Mouse (Mus musculus) splenic B cell, adult 2 months (primary cell): Measurements from ENCODE around the gene D230025D16Rik.

Experiments
- DNase-seq: peaks from one replicate; pipeline ENCODE4 v3.0.0-alpha.2; 2011; ENCODE audit warnings: low read depth, low spot score
- H3K27me3 ChIP-seq: 2 replicates; pipeline ENCODE4 v1.6.1; 2012; ENCODE audit warnings: mild to moderate bottlenecking, low read length, moderate library complexity, mixed read lengths; ENCODE audit not compliant: control insufficient read depth, poor library complexity, insufficient read depth, severe bottlenecking
- H3K36me3 ChIP-seq: 2 replicates; pipeline ENCODE4 v1.6.1; 2012; ENCODE audit warnings: mild to moderate bottlenecking, low read length, moderate library complexity, mixed read lengths; ENCODE audit not compliant: control insufficient read depth, poor library complexity, insufficient read depth, severe bottlenecking

The D230025D16Rik gene

DNA sequence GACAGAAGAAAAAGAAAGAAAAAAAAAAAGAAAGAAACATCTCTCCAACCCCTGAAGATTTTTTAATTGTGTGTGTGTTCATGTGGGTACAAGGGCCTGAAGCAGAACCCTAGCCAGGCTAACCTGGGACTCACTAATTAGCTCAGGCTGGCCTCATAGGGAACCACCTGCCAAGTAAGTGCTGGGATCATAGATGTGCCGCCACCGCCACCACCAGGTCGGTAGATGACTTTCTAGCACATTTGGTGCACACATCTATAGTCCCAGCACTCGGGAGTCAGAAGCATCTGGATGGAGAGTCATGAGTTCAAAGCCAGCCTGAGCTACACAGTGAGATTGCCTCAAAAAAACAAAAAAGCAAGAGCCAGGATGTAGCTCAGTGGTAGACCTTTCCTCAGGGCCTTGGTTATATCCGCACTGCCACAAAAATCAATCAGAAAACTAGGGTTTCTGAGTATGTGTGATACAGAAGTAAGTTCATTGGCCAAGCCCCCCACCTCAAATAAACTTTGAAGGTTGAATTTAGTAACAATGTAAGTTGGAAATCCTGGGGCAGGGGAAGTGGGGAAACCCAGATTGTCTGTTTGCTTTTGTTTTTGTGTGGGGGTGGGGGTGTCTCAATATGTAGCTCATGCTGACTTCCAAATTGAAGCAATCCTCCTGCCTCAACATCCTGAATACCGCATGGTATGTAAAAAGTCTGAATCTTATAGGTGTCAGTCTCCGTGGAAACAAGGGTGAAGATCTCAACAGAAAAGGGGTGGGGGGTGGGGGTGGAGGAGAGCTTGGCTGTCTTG lies 32.6 kb downstream of the D230025D16Rik start:
- DNase-seq = no peak
- no peaks in the 10 kb centered on the region for H3K27me3 ChIP-seq

DNA sequence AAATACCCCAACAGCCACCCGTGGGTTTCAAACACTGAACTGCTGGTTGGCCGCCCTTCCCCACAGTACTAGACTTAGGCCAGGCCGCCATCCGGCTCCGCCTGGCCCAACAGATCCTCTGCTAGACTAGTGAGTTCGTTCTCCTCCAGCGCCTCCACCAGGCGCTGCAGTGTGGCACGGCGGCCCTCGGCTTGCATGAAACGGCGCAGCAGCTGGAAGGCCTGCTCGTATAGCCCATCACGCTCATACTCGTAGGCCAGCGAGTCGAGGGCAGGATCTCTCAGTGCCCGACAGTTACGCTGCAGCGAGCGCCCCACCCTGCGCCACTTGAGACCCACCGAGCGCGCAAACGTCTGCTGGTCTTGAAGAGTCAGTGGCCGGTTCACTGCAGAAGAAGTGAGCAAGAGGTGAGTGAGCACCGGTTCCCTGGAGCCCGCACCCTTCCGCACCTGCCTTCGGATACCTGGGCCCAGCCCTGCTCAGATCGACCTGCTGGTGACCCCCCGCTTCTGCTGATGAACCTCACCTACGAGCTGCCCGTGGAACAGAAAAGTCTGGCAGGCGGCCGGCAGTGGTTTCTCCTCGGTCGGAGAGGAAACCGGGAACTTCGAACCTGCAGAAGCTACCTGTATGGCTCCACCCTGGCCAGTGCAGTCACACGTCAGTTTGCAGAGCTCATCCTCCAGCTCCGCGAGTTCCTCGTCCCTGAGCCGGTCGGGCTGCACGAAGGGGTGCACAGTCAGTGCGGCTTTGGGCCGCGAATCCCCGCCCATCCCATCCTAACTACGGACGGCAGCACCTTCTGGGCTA lies 34.2 kb downstream of the D230025D16Rik start:
- H3K27me3 ChIP-seq = no peaks in the 10 kb centered on the region
- H3K36me3 ChIP-seq = no peaks in the 10 kb centered on the region
- DNase-seq = no peak

More for the DNA sequence above, 32.6 kb downstream of the D230025D16Rik start:
- no peaks in the 10 kb centered on the region for H3K36me3 ChIP-seq

DNA sequence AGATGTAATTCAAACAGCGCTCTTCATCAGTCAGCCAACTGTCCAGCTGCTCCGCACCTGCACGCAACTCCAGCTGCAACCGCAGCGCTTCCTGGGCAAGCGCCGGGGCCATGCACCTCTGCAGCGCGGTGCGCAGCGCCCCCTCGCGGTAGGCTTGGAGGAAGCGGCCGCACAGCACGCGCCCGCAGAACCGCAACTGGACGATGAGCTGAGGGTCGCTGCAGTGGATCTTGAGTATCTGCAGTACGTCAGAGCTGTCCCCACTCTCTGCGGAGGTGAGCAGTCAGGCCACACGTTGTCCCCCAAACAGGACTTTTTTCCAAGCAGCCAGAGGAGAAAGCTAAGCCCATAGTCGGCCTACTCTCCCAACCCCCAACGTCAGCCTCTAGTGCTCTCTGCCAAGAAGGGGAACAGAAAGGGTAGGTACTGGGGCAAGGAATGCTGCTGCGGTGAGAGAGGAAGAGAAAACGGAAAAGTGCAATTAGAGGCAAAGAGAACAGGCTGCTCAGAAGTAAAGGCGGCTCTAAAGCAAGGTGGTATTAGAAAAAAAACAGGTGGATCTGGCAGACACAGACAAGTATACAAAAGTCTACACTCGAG lies 34.9 kb downstream of the D230025D16Rik start:
- no peaks in the 10 kb centered on the region for H3K27me3 ChIP-seq
- H3K36me3 ChIP-seq = no peaks in the 10 kb centered on the region
- DNase-seq = peak; percentile 84

DNA sequence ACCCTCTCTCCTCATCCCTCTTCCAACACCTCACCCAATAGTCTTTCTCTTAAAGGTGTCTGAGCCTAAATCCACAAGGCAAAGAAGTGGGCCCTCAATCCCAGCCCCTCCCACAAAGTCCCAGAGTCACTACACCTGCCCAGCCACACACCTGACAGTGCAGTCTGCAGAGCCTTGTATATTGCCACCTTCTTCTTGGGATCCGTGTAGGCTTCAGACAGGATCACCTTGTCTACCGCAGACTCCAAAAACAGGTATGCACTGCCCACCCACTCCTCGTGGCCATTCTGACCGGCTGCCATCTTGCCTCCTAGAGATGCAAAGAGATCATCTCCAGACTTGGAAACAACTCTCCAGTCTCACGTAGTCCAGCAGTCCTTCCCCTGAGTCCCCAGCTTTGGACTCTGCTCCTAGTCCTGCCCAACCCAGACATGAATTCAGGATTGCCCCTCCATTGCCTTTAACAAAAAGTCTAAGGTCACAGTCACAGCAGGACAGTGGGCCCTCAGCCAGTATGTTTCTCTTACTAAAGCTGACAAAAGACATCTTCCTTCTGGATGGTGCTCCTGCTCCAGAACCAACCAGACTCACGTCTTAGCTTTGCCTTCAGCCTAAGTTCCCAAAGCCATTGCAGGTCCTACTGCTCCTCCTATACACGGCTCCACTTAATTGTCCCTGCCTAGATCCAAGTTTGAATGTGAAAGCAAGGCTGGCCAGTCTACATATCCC lies 35.6 kb downstream of the D230025D16Rik start:
- H3K36me3 ChIP-seq = no peaks in the 10 kb centered on the region
- no peak for DNase-seq
- H3K27me3 ChIP-seq = no peaks in the 10 kb centered on the region

DNA sequence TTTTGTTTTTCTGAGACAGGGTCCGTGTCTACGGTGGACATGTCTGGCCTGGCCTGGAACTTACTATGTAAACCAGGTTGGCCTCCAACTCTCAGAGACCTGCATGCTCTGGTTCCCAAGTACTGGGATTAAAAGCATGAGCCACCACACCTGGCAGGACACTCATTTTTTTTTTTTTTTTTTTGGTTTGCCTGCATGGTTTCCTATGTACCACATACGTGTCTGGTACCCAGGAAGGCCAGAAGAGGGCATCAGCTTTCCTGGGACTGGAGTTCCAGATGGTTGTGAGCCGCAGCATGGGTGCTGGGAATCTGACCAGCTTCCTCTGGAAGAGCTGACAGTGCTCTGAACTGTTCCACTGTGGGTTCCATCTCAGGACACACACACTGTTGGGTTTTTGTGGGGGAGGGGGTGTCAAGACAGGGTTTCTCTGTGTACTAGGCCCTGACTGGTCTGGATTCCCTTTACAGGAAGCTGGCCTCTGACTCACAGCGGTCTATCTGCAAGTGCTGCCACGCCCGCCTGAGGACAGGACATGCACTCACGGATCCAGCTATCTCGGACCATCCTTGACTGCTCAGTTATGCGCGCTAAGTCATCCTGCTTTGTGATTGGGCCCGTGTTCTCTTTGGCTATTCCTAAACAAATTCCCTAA lies 36.5 kb downstream of the D230025D16Rik start:
- H3K36me3 ChIP-seq = no peaks in the 10 kb centered on the region
- no peak for DNase-seq
- no peaks in the 10 kb centered on the region for H3K27me3 ChIP-seq

DNA sequence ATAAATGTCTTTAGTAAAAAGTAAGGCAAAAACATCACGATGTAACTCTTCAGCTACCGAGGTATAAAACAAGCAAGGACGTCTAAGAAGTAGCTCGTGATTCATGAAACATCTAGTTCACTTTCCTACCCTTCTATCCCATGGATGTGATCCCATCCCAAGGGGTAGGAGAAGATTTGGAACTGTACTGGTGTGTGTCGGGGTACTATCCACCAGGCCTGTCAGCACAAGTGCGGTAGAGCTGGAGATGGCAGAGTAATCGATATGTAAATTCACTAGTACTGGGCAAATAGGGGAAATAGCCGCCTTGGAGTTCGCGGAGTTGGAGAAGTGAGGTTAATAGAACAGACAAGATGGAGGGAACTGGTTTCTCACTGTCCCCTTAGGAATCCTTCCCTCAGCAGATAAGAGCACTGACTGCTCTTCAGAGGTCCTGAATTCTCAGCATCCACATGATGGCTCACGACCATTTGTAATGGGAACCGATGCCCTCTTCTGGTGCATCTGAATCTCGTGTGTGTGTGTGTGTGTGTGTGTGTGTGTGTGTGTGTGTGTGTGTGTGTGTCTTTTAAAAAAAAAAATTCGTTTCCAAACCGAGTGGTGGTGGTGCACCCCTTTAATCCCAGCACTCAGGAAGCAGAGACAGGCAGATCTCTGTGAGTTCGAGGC lies 38.4 kb downstream of the D230025D16Rik start:
- no peak for DNase-seq
- H3K36me3 ChIP-seq = no peaks in the 10 kb centered on the region
- no peaks in the 10 kb centered on the region for H3K27me3 ChIP-seq

DNA sequence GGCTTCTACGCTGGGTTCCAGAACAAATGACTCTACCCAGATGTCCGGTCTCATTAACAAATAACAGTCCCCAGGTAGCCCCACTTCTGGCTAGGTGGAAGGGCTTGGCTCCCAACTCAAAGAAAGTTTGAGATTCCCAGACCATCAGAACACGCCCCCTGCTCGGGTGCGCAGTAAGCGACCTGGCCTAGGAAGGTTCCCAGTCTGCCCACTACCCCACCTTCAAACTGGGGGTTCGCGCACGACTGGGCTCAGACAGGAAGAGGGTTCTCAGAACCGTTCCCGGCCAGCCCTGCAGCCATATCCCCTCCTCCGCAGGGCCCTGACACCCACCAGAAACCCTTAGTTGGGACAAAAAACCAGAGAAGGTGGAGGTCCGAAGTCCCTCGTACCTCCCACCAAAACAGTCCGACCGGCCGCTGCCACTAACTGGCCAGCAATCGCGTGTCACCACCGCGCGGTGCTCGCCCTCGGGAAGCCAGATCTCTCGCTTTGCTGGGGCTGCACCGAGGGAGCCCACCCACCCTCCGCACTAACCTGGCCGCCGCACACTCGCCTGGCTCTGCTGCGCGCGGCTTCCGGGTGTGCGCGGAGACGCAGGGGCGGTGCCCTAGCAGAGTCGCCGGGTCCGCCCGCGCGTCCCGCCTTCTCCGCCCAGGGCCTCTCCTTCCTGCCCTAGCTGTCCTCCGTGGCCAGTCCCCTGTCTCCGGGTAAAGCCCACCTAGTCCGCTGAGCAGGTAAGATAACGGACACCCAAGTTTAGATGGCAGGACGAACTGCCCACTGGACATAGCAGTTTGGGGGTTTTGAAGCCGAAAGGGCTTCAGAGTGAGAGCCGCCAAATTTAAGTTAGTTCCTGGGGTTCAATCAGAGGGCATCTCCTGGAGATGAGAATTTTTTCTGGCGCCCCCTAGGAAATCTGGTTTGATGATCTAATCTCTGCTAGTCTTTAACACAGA lies 39.4 kb downstream of the D230025D16Rik start, which contains the start of the genes Tradd and Fbxl8:
TSS of gene Tradd (minus strand) at position 586 of the 959 bp plus-strand sequence.
TSS of gene Fbxl8 (plus strand) at position 625 of the 959 bp plus-strand sequence.
- Histone ChIP-seq H3K36me3 (no peaks in the 10 kb centered on the region), H3K27me3 (no peaks in the 10 kb centered on the region)
- peak; percentile 70 for DNase-seq

DNA sequence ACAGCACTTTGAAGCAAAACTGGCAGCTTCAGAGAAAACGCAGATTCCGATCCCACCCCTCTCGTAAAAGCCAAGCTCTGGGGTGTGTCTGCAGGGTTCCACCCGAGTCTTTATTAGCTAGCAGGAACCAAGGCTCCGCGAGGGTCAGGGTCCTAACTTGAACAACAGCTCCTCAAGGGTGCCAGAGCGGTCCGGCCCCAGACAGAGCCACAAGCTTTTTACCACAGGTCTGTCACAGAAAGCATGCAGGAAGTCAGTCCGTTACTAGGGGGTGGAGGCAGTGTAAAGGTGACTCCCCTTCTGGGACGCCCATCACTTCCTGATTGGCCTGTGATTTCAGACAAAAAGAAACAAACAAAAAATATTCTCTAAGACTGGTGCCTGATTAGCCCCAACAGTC lies 40.2 kb downstream of the D230025D16Rik start:
- Histone ChIP-seq H3K27me3 (no peaks in the 10 kb centered on the region), H3K36me3 (no peaks in the 10 kb centered on the region)
- peak; percentile 76 for DNase-seq

DNA sequence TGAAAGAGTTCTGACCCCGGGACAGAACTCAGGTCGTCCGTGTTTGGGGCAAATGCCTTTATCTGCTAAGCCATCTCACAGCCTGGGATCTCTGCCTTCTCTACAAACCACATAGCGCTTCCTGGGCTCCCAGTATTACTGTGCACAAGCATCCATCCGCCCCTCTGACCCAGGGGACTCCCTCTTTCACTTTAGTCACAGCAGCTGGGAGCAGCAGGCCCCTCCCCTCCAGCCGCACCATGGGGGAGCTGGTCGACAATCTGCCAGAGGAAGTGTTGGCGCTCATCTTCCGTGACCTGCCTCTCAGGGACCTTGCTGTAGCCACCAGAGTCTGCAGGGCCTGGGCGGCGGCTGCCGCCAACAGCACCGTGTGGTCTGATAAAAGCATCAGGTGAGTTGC lies 41.8 kb downstream of the D230025D16Rik start:
- DNase-seq = peak; percentile 78
- Histone ChIP-seq H3K36me3 (no peaks in the 10 kb centered on the region), H3K27me3 (no peaks in the 10 kb centered on the region)

DNA sequence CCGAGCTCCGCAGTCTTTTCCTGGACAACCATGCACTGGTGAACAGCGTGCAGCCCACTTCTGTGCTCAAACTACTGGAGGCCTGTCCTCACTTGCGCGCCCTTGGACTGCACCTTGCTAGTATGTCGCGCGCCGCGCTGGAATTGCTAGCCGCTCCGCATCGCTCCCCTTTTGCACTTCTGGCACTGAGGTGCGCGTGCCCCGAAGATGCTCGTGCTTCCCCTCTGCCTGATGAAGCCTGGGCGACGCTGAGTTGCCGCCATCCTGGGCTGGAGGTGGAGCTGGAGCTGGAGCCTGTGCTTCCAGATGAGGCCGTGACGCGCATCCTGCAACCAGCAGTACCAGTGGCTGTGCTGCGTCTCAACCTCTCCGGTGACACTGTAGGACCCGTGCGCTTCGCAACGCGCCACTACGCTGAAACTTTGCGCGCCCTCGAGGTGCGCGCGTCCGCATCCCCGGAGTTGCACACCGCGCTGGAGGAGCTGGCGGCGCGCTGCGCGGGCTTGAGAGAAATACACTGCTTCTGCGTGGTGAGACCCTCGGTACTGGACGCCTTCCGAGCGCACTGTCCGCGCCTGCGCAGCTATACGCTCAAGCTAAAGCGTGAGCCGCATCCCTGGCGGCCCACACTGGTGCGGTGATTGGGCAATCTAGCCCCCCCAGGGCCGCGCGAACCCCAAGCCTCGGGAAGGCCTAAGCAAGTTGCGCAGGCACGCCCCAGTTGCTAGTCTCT lies 43.6 kb downstream of the D230025D16Rik start:
- Histone ChIP-seq H3K27me3 (no peaks in the 10 kb centered on the region), H3K36me3 (no peaks in the 10 kb centered on the region)
- DNase-seq = no peak

DNA sequence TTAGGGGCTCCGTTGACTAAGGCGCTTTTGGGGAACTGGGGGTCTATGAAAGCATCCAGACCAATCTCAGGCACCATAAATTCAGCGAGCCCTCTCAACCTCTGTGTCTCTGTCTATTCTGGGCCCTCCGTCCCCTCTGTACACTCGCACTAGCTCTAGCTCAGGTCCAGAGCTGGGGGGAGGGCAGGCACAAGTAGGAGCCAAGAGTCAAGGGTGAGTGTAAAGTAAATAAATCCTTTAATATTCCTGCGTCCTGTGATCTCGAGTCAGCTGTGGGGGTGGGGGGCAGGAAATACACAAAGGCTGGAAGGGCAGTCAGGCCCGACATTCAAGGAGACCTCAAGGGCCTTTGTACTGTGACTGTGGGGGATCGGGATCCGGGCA lies 44.1 kb downstream of the D230025D16Rik start:
- DNase-seq = no peak
- Histone ChIP-seq H3K36me3 (no peaks in the 10 kb centered on the region), H3K27me3 (no peaks in the 10 kb centered on the region)

DNA sequence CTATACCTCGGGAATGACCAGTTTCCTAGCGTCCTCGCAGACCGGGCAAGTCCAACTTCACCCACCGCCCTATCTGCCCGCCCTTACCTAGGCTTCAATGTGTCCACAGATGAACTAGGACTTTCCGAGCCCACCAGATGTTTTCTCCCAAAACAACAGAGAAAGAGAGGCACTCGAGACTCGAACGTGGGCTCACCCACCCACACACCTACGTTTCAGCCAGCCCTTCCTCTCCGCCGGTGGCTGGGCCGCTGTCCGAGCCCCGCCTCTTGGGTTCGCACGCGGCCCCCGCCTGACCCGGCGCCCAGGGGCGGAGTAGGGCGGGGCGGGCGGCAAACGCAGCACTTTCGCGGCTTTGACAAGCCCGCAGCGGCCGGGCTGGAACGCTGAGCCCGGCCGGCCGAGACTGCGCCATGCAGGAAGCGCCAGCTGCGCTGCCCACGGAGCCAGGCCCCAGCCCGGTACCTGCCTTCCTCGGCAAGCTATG lies 44.6 kb downstream of the D230025D16Rik start, which contains the start of gene Hsf4:
TSS of gene Hsf4 (plus strand) at position 341 of the 487 bp plus-strand sequence.
- Histone ChIP-seq H3K27me3 (no peaks in the 10 kb centered on the region), H3K36me3 (no peaks in the 10 kb centered on the region)
- DNase-seq = peak; percentile 61
